Mouse (Mus musculus) stomach, postnatal 0 days (tissue): Measurements from ENCODE around the gene Mup3. TPM values are rescaled to one million over a fixed set of nuclear protein-coding genes. Genes with fewer than 3 reads are reported as not detected.

Experiments used
- polyA plus RNA-seq: library from polyadenylated mRNA; unstranded; fragments of >200 nt; fragmentation: Nextera tagmentation; extraction: Ambion mirVana; gene quantifications from 2 replicates; pipeline ENCODE4 v1.2.1, GENCODE M21; 2015

Mup3 gene
- polyA plus RNA-seq, 1 experiment from 2014 or later, result not detected

Other genes with a start within 250 kb of the Mup3 start
- gene Mup20, start 33.2 kb downstream of the Mup3 start, polyA plus RNA-seq, result not detected in 2 replicates
- not detected in 2 replicates for gene Mup21, start 63.5 kb upstream of the Mup3 start, polyA plus RNA-seq
- gene Zfp37, start 143.7 kb upstream of the Mup3 start, polyA plus RNA-seq, result 2.9 and 3.2 TPM in 2 replicates
- gene Slc31a2, start 175.2 kb upstream of the Mup3 start, polyA plus RNA-seq, result 32.6 and 35.7 TPM in 2 replicates